Mouse (Mus musculus) stomach, embryonic 14.5 days (tissue): ENCODE data around the gene Nop53. TPM values are rescaled to one million over a fixed set of nuclear protein-coding genes. Genes with fewer than 3 reads are reported as not detected.

Experiments used
- ATAC-seq: fragments of 200-750 bp; cut with Nextera tagmentation; 2 replicates; pipeline ENCODE4 v1.8.0; 2017; ENCODE audit warnings: low read depth, moderate TSS enrichment; ENCODE audit not compliant: insufficient number of reproducible peaks, insufficient read depth, low FRiP score
- H3K27ac ChIP-seq: fragments of 300-500 bp; sonication (generic); 2 replicates; pipeline ENCODE4 v1.5.1; 2014; ENCODE audit warnings: mild to moderate bottlenecking, low read length, moderate library complexity, mixed read lengths
- H3K27me3 ChIP-seq: fragments of 300-500 bp; sonication (generic); 2 replicates; pipeline ENCODE4 v1.6.1; 2014; ENCODE audit warnings: low read length, control low read depth, mixed read lengths; ENCODE audit not compliant: control insufficient read depth, insufficient read depth
- H3K36me3 ChIP-seq: fragments of 300-500 bp; sonication (generic); 2 replicates; pipeline ENCODE4 v1.6.1; 2014; ENCODE audit warnings: mild to moderate bottlenecking, control low read depth, low read length, moderate library complexity, mixed read lengths; ENCODE audit not compliant: control insufficient read depth, insufficient read depth
- H3K4me1 ChIP-seq: fragments of 300-500 bp; sonication (generic); 2 replicates; pipeline ENCODE4 v1.6.1; 2014; ENCODE audit warnings: low read length, control low read depth, mixed read lengths; ENCODE audit not compliant: control insufficient read depth, insufficient read depth
- H3K4me2 ChIP-seq: fragments of 300-500 bp; sonication (generic); replicated peaks from 2 replicates; pipeline ENCODE4 v1.6.1; 2014; ENCODE audit warnings: low read depth, low read length, control low read depth
- H3K4me3 ChIP-seq: fragments of 300-500 bp; sonication (generic); 2 replicates; pipeline ENCODE4 v1.5.1; 2014; ENCODE audit warnings: low read depth, low read length, control low read depth
- H3K9ac ChIP-seq: fragments of 300-500 bp; sonication (generic); replicated peaks from 2 replicates; pipeline ENCODE4 v1.6.1; 2014; ENCODE audit warnings: low read depth, mild to moderate bottlenecking, control low read depth, low read length, moderate library complexity, mixed read lengths
- H3K9me3 ChIP-seq: fragments of 300-500 bp; sonication (generic); 2 replicates; pipeline ENCODE4 v1.6.1; 2016; ENCODE audit warnings: low read depth, low read length, control low read depth; ENCODE audit not compliant: control insufficient read depth
- WGBS: fragments of 180-500 bp; shearing (Covaris S2); extraction: QIAGEN DNeasy Blood & Tissue Kit; methylation state at CpG from one replicate; pipeline ENCODE4 v1.1.7; 2014; 5-methylcytosine and 5-hydroxymethylcytosine counted together
- polyA plus RNA-seq: library from polyadenylated mRNA; unstranded; fragments of >200 nt; fragmentation: Nextera tagmentation; extraction: Ambion mirVana; gene quantifications from 2 replicates; pipeline ENCODE4 v1.2.1, GENCODE M21; 2014

Gene Nop53
- polyA plus RNA-seq, 1 experiment from 2014 or later: 187 TPM

GRCm38 (mm10) chr7:15914751-15915150 lies 31.1 kb downstream of the Nop53 start:
- H3K4me3 ChIP-seq: no peak overlapping the region
- H3K4me2 ChIP-seq: no peak overlapping the region
- H3K27me3 ChIP-seq: no peaks in the 10 kb centered on the region
- no peak overlapping the region for H3K9ac ChIP-seq
- H3K27ac ChIP-seq: no peak overlapping the region
- no peaks in the 10 kb centered on the region for H3K4me1 ChIP-seq
- ATAC-seq: no peak
- H3K9me3 ChIP-seq: no peaks in the 10 kb centered on the region
- WGBS: 78% methylated on average over 2 of the region's 2 CpGs
- peaks cover 28% of the 10 kb centered on the region for H3K36me3 ChIP-seq

GRCm38 (mm10) chr7:15914252-15914651 lies 31.6 kb downstream of the Nop53 start:
- Histone ChIP-seq H3K9ac (no peak overlapping the region), H3K36me3 (peaks cover 23% of the 10 kb centered on the region; the same call in 1 of the 2 replicates), H3K4me3 (no peak overlapping the region), H3K4me1 (no peaks in the 10 kb centered on the region), H3K4me2 (no peak overlapping the region), H3K9me3 (no peaks in the 10 kb centered on the region), H3K27me3 (no peaks in the 10 kb centered on the region), H3K27ac (no peak overlapping the region)
- WGBS: 42% methylated on average over 2 of the region's 2 CpGs
- no peak for ATAC-seq

- under 1% methylated on average over 4 of the region's 4 CpGs for WGBS
- peak; percentile 71 for ATAC-seq
- Histone ChIP-seq H3K27me3 (no peaks in the 10 kb centered on the region), H3K9me3 (no peaks in the 10 kb centered on the region), H3K9ac (no peak overlapping the region), H3K4me1 (no peaks in the 10 kb centered on the region), H3K4me2 (no peak overlapping the region), H3K27ac (no peak overlapping the region), H3K36me3 (peaks cover 8% of the 10 kb centered on the region; the same call in 1 of the 2 replicates), H3K4me3 (no peak overlapping the region)
Measured at GRCm38 (mm10) chr7:15912183-15912582, 33.7 kb downstream of the Nop53 start.

- no peak overlapping the region for H3K4me2 ChIP-seq
- no peak overlapping the region for H3K4me3 ChIP-seq
- H3K9ac ChIP-seq: no peak overlapping the region
- H3K9me3 ChIP-seq: no peaks in the 10 kb centered on the region
- H3K4me1 ChIP-seq: no peaks in the 10 kb centered on the region
- no peak for ATAC-seq
- 80% methylated on average over 5 of the region's 5 CpGs for WGBS
- H3K36me3 ChIP-seq: no peaks in the 10 kb centered on the region
- H3K27me3 ChIP-seq: no peaks in the 10 kb centered on the region
- no peak overlapping the region for H3K27ac ChIP-seq
Measured at GRCm38 (mm10) chr7:15910521-15910920, 35.4 kb downstream of the Nop53 start.

GRCm38 (mm10) chr7:15907971-15908590 lies 37.8 kb downstream of the Nop53 start:
- ATAC-seq: no peak

GRCm38 (mm10) chr7:15906602-15907001 lies 39.3 kb downstream of the Nop53 start:
- Histone ChIP-seq H3K9ac (no peak overlapping the region), H3K4me3 (no peak overlapping the region), H3K4me1 (no peaks in the 10 kb centered on the region), H3K27ac (no peak overlapping the region), H3K4me2 (no peak overlapping the region), H3K36me3 (no peaks in the 10 kb centered on the region), H3K27me3 (no peaks in the 10 kb centered on the region), H3K9me3 (no peaks in the 10 kb centered on the region)
- ATAC-seq: no peak
- WGBS: 82% methylated on average over 1 of the region's 1 CpGs

More at GRCm38 (mm10) chr7:15907971-15908590, 37.8 kb downstream of the Nop53 start:
- H3K4me1 ChIP-seq: no peaks in the 10 kb centered on the region
- no peaks in the 10 kb centered on the region for H3K36me3 ChIP-seq
- H3K27ac ChIP-seq: no peak overlapping the region
- 66% methylated on average over 8 of the region's 8 CpGs for WGBS
- H3K9ac ChIP-seq: no peak overlapping the region
- no peaks in the 10 kb centered on the region for H3K27me3 ChIP-seq
- H3K4me3 ChIP-seq: no peak overlapping the region
- no peaks in the 10 kb centered on the region for H3K9me3 ChIP-seq
- H3K4me2 ChIP-seq: no peak overlapping the region

GRCm38 (mm10) chr7:15905861-15906260 lies 40.0 kb downstream of the Nop53 start:
- Histone ChIP-seq H3K36me3 (no peaks in the 10 kb centered on the region), H3K9me3 (no peaks in the 10 kb centered on the region), H3K27ac (no peak overlapping the region), H3K4me2 (no peak overlapping the region), H3K27me3 (no peaks in the 10 kb centered on the region), H3K9ac (no peak overlapping the region), H3K4me1 (no peaks in the 10 kb centered on the region), H3K4me3 (no peak overlapping the region)
- 74% methylated on average over 7 of the region's 7 CpGs for WGBS
- ATAC-seq: no peak

- Histone ChIP-seq H3K27me3 (no peaks in the 10 kb centered on the region), H3K4me1 (no peaks in the 10 kb centered on the region), H3K9me3 (no peaks in the 10 kb centered on the region), H3K4me3 (no peak overlapping the region), H3K36me3 (no peaks in the 10 kb centered on the region), H3K9ac (no peak overlapping the region), H3K27ac (no peak overlapping the region), H3K4me2 (no peak overlapping the region)
- ATAC-seq: no peak
- WGBS: 75% methylated on average over 9 of the region's 9 CpGs
Measured at GRCm38 (mm10) chr7:15901366-15902048, 44.4 kb downstream of the Nop53 start.
